Mouse (Mus musculus) limb, embryonic 14.5 days (tissue): ENCODE results near the gene Cog6. TPM values are rescaled to one million over a fixed set of nuclear protein-coding genes. Genes with fewer than 3 reads are reported as not detected.
A peak's percentile ranks its signal among the peaks of the same experiment; 100 is the strongest.

ENCODE experiments used
- ATAC-seq: fragments of 200-750 bp; cut with Nextera tagmentation; 2 replicates; pipeline ENCODE4 v1.8.0; 2017; ENCODE audit warnings: low read depth, moderate number of reproducible peaks, moderate TSS enrichment; ENCODE audit not compliant: low FRiP score
- DNase-seq: peaks from one replicate; pipeline ENCODE4 v3.0.0-alpha.2; 2015; ENCODE audit warnings: low spot score
- H3K27ac ChIP-seq: fragments of 300-500 bp; sonication (generic); replicated peaks from 2 replicates; pipeline ENCODE4 v1.5.1; 2014; ENCODE audit warnings: low read depth, mild to moderate bottlenecking, low read length, moderate library complexity, mixed read lengths
- H3K27me3 ChIP-seq: fragments of 300-500 bp; sonication (generic); 2 replicates; pipeline ENCODE4 v1.6.1; 2014; ENCODE audit warnings: low read length, mixed read lengths; ENCODE audit not compliant: control insufficient read depth, insufficient read depth
- H3K36me3 ChIP-seq: fragments of 300-500 bp; sonication (generic); 2 replicates; pipeline ENCODE4 v1.6.1; 2014; ENCODE audit warnings: mild to moderate bottlenecking, low read length, moderate library complexity, mixed read lengths; ENCODE audit not compliant: control insufficient read depth, insufficient read depth
- H3K4me1 ChIP-seq: fragments of 300-500 bp; sonication (generic); 2 replicates; pipeline ENCODE4 v1.6.1; 2014; ENCODE audit warnings: antibody characterized with exemption, low read length, mixed read lengths; ENCODE audit not compliant: control insufficient read depth, insufficient read depth
- H3K4me2 ChIP-seq: fragments of 300-500 bp; sonication (generic); replicated peaks from 2 replicates; pipeline ENCODE4 v1.6.1; 2014; ENCODE audit warnings: low read depth, mild to moderate bottlenecking, low read length, moderate library complexity; ENCODE audit not compliant: severe bottlenecking
- H3K4me3 ChIP-seq: fragments of 300-500 bp; sonication (generic); replicated peaks from 2 replicates; pipeline ENCODE4 v1.5.1; 2014; ENCODE audit warnings: low read length
- H3K9ac ChIP-seq: fragments of 300-500 bp; sonication (generic); 2 replicates; pipeline ENCODE4 v1.6.1; 2014; ENCODE audit warnings: mild to moderate bottlenecking, low read depth, low read length, moderate library complexity; ENCODE audit not compliant: severe bottlenecking
- H3K9me3 ChIP-seq: fragments of 300-500 bp; sonication (generic); 2 replicates; pipeline ENCODE4 v1.6.1; 2016; ENCODE audit warnings: low read length; ENCODE audit not compliant: control insufficient read depth
- POLR2A ChIP-seq: fragments of 200-500 bp; IDR thresholded peaks from 2 replicates; pipeline ENCODE4 v1.8.0; 2012; ENCODE audit warnings: inconsistent platforms, mild to moderate bottlenecking, moderate library complexity, borderline replicate concordance; ENCODE audit not compliant: insufficient read depth, insufficient read length; ENCODE audit errors: extremely low read depth
- WGBS: fragments of 180-500 bp; shearing (Covaris S2); extraction: QIAGEN DNeasy Blood & Tissue Kit; methylation state at CpG from one replicate; pipeline ENCODE4 v1.1.7; 2014; 5-methylcytosine and 5-hydroxymethylcytosine counted together
- polyA plus RNA-seq, 2 experiments: library from polyadenylated mRNA; depleted of rRNA in 1 of 2; stranded (reverse) in 1 of 2; unstranded in 1 of 2; fragments of >200 nt; fragmentation: Nextera tagmentation in 1 of 2; extraction: Ambion mirVana in 1 of 2; gene quantifications; 2 replicates each; pipeline versions ENCODE4 v1.2.1 to v1.2.3; 2012 to 2014

Cog6 gene
- polyA plus RNA-seq, 2 experiments, result 41.3 to 52.8 TPM

- Histone ChIP-seq H3K4me3 (peak overlapping the region; percentile 63), H3K27me3 (no peaks in the 10 kb centered on the region), H3K9ac (peak overlapping the region; percentile 69), H3K4me2 (peak overlapping the region; percentile 75), H3K9me3 (no peaks in the 10 kb centered on the region), H3K27ac (peak overlapping the region; percentile 61; the same call in 1 of the 2 replicates), H3K36me3 (no peaks in the 10 kb centered on the region), H3K4me1 (peaks cover 28% of the 10 kb centered on the region)
- no peak for DNase-seq
- no peak for ATAC-seq
- 5% methylated on average over 16 of the region's 17 CpGs for WGBS
- TF ChIP-seq POLR2A, result no peak
These were observed 23.8 kb upstream of the Cog6 start for GRCm38 (mm10) chr3:53040593-53041410.

DNA sequence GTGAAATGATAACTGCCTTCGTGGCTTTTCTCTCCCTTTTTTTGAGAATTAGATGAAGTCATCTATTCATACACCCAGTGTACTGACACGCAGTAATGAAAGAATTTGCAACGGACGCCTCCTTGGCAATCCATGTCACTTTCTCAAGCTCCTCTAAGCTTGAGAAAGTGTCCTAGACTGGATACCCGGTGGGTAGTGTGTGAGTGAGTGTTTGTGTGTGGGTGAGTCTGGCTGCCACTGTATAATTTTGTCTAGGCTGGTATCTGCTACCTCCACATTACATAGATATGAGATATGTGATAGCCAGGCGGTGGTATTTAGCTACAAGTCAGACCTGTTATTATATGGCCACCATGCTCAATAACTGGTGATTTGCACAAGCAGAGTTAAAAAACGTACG lies 22.7 kb upstream of the Cog6 start:
- Histone ChIP-seq H3K9ac (no peak overlapping the region), H3K9me3 (no peaks in the 10 kb centered on the region), H3K27me3 (no peaks in the 10 kb centered on the region), H3K4me1 (peaks cover 25% of the 10 kb centered on the region), H3K4me2 (no peak overlapping the region), H3K27ac (no peak overlapping the region), H3K4me3 (no peak overlapping the region), H3K36me3 (no peaks in the 10 kb centered on the region)
- WGBS, result 79% methylated on average over 8 of the region's 8 CpGs
- TF ChIP-seq POLR2A, result no peak
- no peak for ATAC-seq
- DNase-seq, result no peak

GRCm38 (mm10) chr3:53038913-53039312 lies 21.9 kb upstream of the Cog6 start:
- WGBS, result 66% methylated on average over 5 of the region's 5 CpGs
- no peak for TF ChIP-seq POLR2A
- peaks cover 22% of the 10 kb centered on the region for H3K4me1 ChIP-seq

GRCm38 (mm10) chr3:53036941-53037340 lies 19.9 kb upstream of the Cog6 start:
- Histone ChIP-seq H3K27me3 (no peaks in the 10 kb centered on the region), H3K27ac (no peak overlapping the region), H3K4me2 (no peak overlapping the region), H3K9me3 (no peaks in the 10 kb centered on the region), H3K36me3 (no peaks in the 10 kb centered on the region), H3K4me1 (peaks cover 12% of the 10 kb centered on the region), H3K4me3 (no peak overlapping the region), H3K9ac (no peak overlapping the region)
- DNase-seq (no peak), ATAC-seq (no peak)
- TF ChIP-seq POLR2A, result no peak
- WGBS, result 84% methylated on average over 7 of the region's 7 CpGs

More at GRCm38 (mm10) chr3:53038913-53039312, 21.9 kb upstream of the Cog6 start:
- ATAC-seq, result no peak
- Histone ChIP-seq H3K27ac (no peak overlapping the region), H3K36me3 (no peaks in the 10 kb centered on the region), H3K4me3 (no peak overlapping the region), H3K9me3 (no peaks in the 10 kb centered on the region), H3K9ac (no peak overlapping the region), H3K4me2 (no peak overlapping the region), H3K27me3 (no peaks in the 10 kb centered on the region)
- DNase-seq, result no peak

DNA sequence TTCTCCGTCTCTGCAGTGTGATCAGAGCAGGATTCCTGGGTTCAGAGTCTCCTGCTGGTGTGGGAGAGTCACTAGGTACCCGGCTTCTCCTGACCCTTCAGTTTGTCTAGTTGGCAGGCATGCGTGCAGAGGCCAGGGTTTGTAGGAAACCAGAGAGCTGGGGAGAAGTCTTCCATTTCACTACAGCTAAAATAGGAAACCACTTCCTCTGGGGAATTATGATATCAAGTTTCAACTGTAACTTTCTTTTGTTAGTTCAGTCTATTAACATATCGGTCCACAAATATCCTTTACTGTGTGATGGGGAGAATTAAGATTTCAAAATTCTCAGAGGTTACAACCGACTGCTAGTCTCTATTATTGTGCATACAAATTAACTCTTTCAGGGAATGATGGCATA lies 19.0 kb upstream of the Cog6 start:
- Histone ChIP-seq H3K27ac (no peak overlapping the region), H3K4me3 (no peak overlapping the region)
- WGBS, result 52% methylated on average over 5 of the region's 5 CpGs

More for the DNA sequence above, 19.0 kb upstream of the Cog6 start:
- H3K4me1 ChIP-seq, result peaks cover 12% of the 10 kb centered on the region
- H3K4me2 ChIP-seq, result no peak overlapping the region
- H3K9me3 ChIP-seq, result no peaks in the 10 kb centered on the region
- ATAC-seq, result no peak
- no peaks in the 10 kb centered on the region for H3K27me3 ChIP-seq
- no peaks in the 10 kb centered on the region for H3K36me3 ChIP-seq
- no peak for TF ChIP-seq POLR2A
- no peak for DNase-seq
- H3K9ac ChIP-seq, result no peak overlapping the region
